Mouse (Mus musculus) cerebellum, adult 2 months (tissue): ENCODE results near the gene Olfr922.

Experiments used
- CTCF ChIP-seq: fragments of 200-500 bp; IDR thresholded peaks from 2 replicates; pipeline ENCODE4 v1.5.1; 2011; ENCODE audit warnings: low read depth, mild to moderate bottlenecking, control low read depth, low read length, moderate library complexity, borderline replicate concordance; ENCODE audit not compliant: insufficient read depth
- POLR2A ChIP-seq: fragments of 200-500 bp; IDR thresholded peaks from 2 replicates; pipeline ENCODE4 v1.6.1; 2011; ENCODE audit warnings: low read length, control low read depth, borderline replicate concordance; ENCODE audit not compliant: insufficient read depth

GRCm38 (mm10) chr9:38844149-38844548 is 29.7 kb downstream of the Olfr922 start, which contains the start of gene Olfr924:
- no peak for TF ChIP-seq POLR2A
- no peak for TF ChIP-seq CTCF
